Mouse (Mus musculus): ENCODE data around the gene Cs. TPM values are rescaled to one million over a fixed set of nuclear protein-coding genes. Genes with fewer than 3 reads are reported as not detected.

The Cs gene
- polyA plus RNA-seq, 1 experiment from 2014 or later: 257 TPM

DNA sequence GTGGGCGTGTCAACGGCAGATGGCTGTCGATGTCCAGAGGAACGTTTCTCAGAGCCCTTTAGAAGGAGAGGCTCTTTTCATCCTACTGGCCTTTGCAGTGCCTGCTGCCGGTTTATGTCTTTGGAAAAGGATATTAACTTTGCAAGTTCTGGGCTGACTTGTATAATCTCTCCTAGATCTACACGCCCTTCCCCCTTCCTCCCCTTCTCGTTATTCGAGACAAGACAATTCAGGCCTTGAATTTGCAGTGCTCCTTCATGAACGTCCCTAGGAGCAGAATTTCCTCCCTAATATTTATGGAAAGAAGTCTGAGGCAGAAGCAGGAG, 31.6 kb downstream of the Cs start:
- Histone ChIP-seq H3K27ac (peak overlapping the region; percentile 96), H3K4me3 (peak overlapping the region; percentile 79), H3K9me3 (no peaks in the 10 kb centered on the region), H3K4me2 (peak overlapping the region; percentile 70), H3K27me3 (replicated peaks) (no peaks in the 10 kb centered on the region), H3K36me3 (replicated peaks) (0 out of 2 replicates have a peak, but pooled peaks cover 3% of the 10 kb centered on the region), H3K9ac (peak overlapping the region; percentile 73), H3K4me1 (peaks cover 24% of the 10 kb centered on the region)
- WGBS: 2% methylated on average over 9 of the region's 9 CpGs
- ATAC-seq (replicated peaks): no peak

GRCm38 (mm10) chr10:128369599-128369998, 32.1 kb downstream of the Cs start:
- H3K4me3 ChIP-seq: peak overlapping the region; percentile 79
- no peaks in the 10 kb centered on the region for H3K27me3 ChIP-seq (replicated peaks)
- H3K9me3 ChIP-seq: no peaks in the 10 kb centered on the region
- H3K9ac ChIP-seq: peak overlapping the region; percentile 73
- peak overlapping the region; percentile 96 for H3K27ac ChIP-seq
- H3K4me1 ChIP-seq: peaks cover 24% of the 10 kb centered on the region
- ATAC-seq (replicated peaks): no peak
- 79% methylated on average over 6 of the region's 6 CpGs for WGBS
- H3K36me3 ChIP-seq (replicated peaks): no peaks in the 10 kb centered on the region
- peak overlapping the region; percentile 70 for H3K4me2 ChIP-seq

DNA sequence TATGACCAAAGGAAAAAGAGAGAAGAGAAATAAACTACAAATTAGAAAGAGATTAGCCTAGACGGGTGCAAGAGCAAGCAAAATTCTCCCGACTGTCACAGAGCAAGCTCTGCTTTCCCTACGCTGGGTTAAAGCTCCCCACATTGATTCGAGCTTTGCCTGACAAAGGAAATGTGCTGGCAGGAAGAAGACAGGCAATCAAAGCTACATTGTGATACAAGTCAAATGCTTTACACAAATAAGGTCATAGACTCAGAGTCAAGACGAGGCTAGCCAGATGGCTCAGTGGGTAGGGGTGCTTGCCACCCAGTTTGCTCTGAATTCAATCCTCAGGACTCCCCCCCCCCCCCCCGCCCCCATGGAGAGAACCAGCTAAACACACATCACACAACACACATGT, 32.5 kb downstream of the Cs start:
- 55% methylated on average over 5 of the region's 6 CpGs for WGBS
- peak overlapping the region; percentile 96; the same call in 1 of the 2 replicates for H3K27ac ChIP-seq

GRCm38 (mm10) chr10:128370601-128371000, 33.1 kb downstream of the Cs start:
- Histone ChIP-seq H3K36me3 (replicated peaks) (no peaks in the 10 kb centered on the region), H3K4me2 (no peak overlapping the region), H3K27me3 (replicated peaks) (no peaks in the 10 kb centered on the region), H3K9me3 (no peaks in the 10 kb centered on the region), H3K4me1 (peaks cover 24% of the 10 kb centered on the region), H3K9ac (no peak overlapping the region), H3K27ac (no peak overlapping the region), H3K4me3 (no peak overlapping the region)
- ATAC-seq (replicated peaks): no peak
- 75% methylated on average over 4 of the region's 4 CpGs for WGBS

More for the DNA sequence above, 32.5 kb downstream of the Cs start:
- H3K4me3 ChIP-seq: no peak overlapping the region
- no peak overlapping the region for H3K9ac ChIP-seq
- ATAC-seq (replicated peaks): no peak
- peaks cover 24% of the 10 kb centered on the region for H3K4me1 ChIP-seq
- no peaks in the 10 kb centered on the region for H3K9me3 ChIP-seq
- H3K36me3 ChIP-seq (replicated peaks): no peaks in the 10 kb centered on the region
- no peak overlapping the region for H3K4me2 ChIP-seq
- no peaks in the 10 kb centered on the region for H3K27me3 ChIP-seq (replicated peaks)

- H3K27ac ChIP-seq: no peak overlapping the region
- no peaks in the 10 kb centered on the region for H3K9me3 ChIP-seq
- 83% methylated on average over 5 of the region's 5 CpGs for WGBS
- no peaks in the 10 kb centered on the region for H3K36me3 ChIP-seq (replicated peaks)
- H3K9ac ChIP-seq: no peak overlapping the region
- H3K4me2 ChIP-seq: no peak overlapping the region
- ATAC-seq (replicated peaks): no peak
- H3K4me1 ChIP-seq: peaks cover 29% of the 10 kb centered on the region
- H3K4me3 ChIP-seq: no peak overlapping the region
- no peaks in the 10 kb centered on the region for H3K27me3 ChIP-seq (replicated peaks)
Observed at GRCm38 (mm10) chr10:128372142-128372541, 34.6 kb downstream of the Cs start.

GRCm38 (mm10) chr10:128372989-128373748, 35.6 kb downstream of the Cs start:
- Histone ChIP-seq H3K36me3 (replicated peaks) (no peaks in the 10 kb centered on the region), H3K27ac (no peak overlapping the region), H3K9ac (no peak overlapping the region), H3K27me3 (replicated peaks) (no peaks in the 10 kb centered on the region), H3K4me3 (no peak overlapping the region), H3K4me2 (no peak overlapping the region), H3K4me1 (peaks cover 22% of the 10 kb centered on the region), H3K9me3 (no peaks in the 10 kb centered on the region)
- WGBS: 85% methylated on average over 6 of the region's 6 CpGs
- no peak for ATAC-seq (replicated peaks)

GRCm38 (mm10) chr10:128374393-128374792, 36.9 kb downstream of the Cs start:
- peaks cover 3% of the 10 kb centered on the region; the same call in 1 of the 2 replicates for H3K36me3 ChIP-seq (replicated peaks)
- H3K27me3 ChIP-seq (replicated peaks): no peaks in the 10 kb centered on the region
- H3K4me3 ChIP-seq: no peak overlapping the region
- no peak overlapping the region for H3K27ac ChIP-seq
- whole genome bisulfite sequencing: 77% methylated on average over 6 of the region's 6 CpGs
- H3K9me3 ChIP-seq: no peaks in the 10 kb centered on the region
- H3K4me1 ChIP-seq: peaks cover 30% of the 10 kb centered on the region
- H3K9ac ChIP-seq: no peak overlapping the region
- H3K4me2 ChIP-seq: no peak overlapping the region
- no peak for ATAC-seq (replicated peaks)

GRCm38 (mm10) chr10:128376099-128376454, 38.5 kb downstream of the Cs start:
- Histone ChIP-seq H3K27ac (peak overlapping the region; percentile 97), H3K36me3 (replicated peaks) (peaks cover 7% of the 10 kb centered on the region), H3K27me3 (replicated peaks) (no peaks in the 10 kb centered on the region), H3K9ac (peak overlapping the region; percentile 86), H3K9me3 (no peaks in the 10 kb centered on the region), H3K4me2 (peak overlapping the region; percentile 71), H3K4me1 (peaks cover 27% of the 10 kb centered on the region), H3K4me3 (peak overlapping the region; percentile 70)
- WGBS: 43% methylated on average over 4 of the region's 4 CpGs
- no peak for ATAC-seq (replicated peaks)

- Histone ChIP-seq H3K4me1 (peaks cover 27% of the 10 kb centered on the region), H3K9ac (peak within 1 kb of the TSS; percentile 86), H3K27me3 (replicated peaks) (no peaks in the 10 kb centered on the region), H3K36me3 (replicated peaks) (peaks cover 11% of the 10 kb centered on the region), H3K27ac (peak within 1 kb of the TSS; percentile 97), H3K4me2 (peak within 1 kb of the TSS; percentile 71), H3K4me3 (peak within 1 kb of the TSS; percentile 70), H3K9me3 (no peaks in the 10 kb centered on the region)
- WGBS: under 1% methylated on average over 50 of the region's 73 CpGs
- ATAC-seq (replicated peaks): peak; percentile 89
Observed at GRCm38 (mm10) chr10:128376455-128377211, 39.1 kb downstream of the Cs start, which contains the start of gene Ankrd52. Gene Ankrd52, plus strand, starts transcription at chr10:128377115.

- Histone ChIP-seq H3K4me3 (peak overlapping the region; percentile 70), H3K9ac (peak overlapping the region; percentile 86), H3K27me3 (replicated peaks) (no peaks in the 10 kb centered on the region), H3K4me2 (peak overlapping the region; percentile 71), H3K9me3 (no peaks in the 10 kb centered on the region), H3K27ac (peak overlapping the region; percentile 97), H3K36me3 (replicated peaks) (peaks cover 19% of the 10 kb centered on the region), H3K4me1 (peaks cover 27% of the 10 kb centered on the region)
- peak; percentile 81 for ATAC-seq (replicated peaks)
- under 1% methylated on average over 44 of the region's 47 CpGs for WGBS
Observed at GRCm38 (mm10) chr10:128377222-128377939, 39.8 kb downstream of the Cs start.

DNA sequence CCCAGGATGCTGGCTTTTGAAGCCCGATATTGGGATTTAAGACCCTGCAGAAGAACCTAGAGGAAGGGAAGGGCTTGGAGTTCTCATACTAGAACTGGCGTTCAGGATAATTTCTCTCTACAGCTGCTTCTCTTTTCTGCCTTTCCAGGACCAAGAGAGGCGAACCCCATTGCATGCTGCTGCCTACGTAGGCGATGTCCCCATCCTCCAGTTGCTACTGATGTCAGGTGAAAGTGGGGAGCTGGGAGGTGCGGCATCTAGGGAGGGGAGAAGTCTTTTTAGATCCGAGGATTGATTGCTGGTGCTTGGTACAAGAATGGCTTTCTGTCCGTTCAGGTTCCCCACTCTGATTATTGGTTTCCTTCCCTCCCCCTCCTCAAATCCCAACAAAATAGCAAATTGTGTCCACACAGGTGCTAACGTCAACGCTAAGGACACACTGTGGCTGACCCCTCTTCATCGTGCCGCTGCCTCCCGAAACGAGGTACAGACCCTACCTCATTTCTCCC, 40.5 kb downstream of the Cs start:
- peak overlapping the region; percentile 97 for H3K27ac ChIP-seq
- ATAC-seq (replicated peaks): no peak; the same call in 1 of the 2 replicates
- peak overlapping the region; percentile 70 for H3K4me3 ChIP-seq
- peaks cover 27% of the 10 kb centered on the region for H3K4me1 ChIP-seq
- 52% methylated on average over 14 of the region's 14 CpGs for WGBS
- H3K9ac ChIP-seq: peak overlapping the region; percentile 86
- peak overlapping the region; percentile 71 for H3K4me2 ChIP-seq
- no peaks in the 10 kb centered on the region for H3K9me3 ChIP-seq
- H3K36me3 ChIP-seq (replicated peaks): peaks cover 25% of the 10 kb centered on the region
- H3K27me3 ChIP-seq (replicated peaks): no peaks in the 10 kb centered on the region

GRCm38 (mm10) chr10:128378462-128378861, 40.9 kb downstream of the Cs start:
- Histone ChIP-seq H3K9ac (peak overlapping the region; percentile 86), H3K4me3 (peak overlapping the region; percentile 70), H3K4me1 (peaks cover 27% of the 10 kb centered on the region), H3K4me2 (peak overlapping the region; percentile 71), H3K9me3 (no peaks in the 10 kb centered on the region), H3K27ac (peak overlapping the region; percentile 97; the same call in 1 of the 2 replicates), H3K27me3 (replicated peaks) (no peaks in the 10 kb centered on the region), H3K36me3 (replicated peaks) (peaks cover 28% of the 10 kb centered on the region)
- 44% methylated on average over 3 of the region's 3 CpGs for WGBS
- ATAC-seq (replicated peaks): no peak

All from midbrain, embryonic 15.5 days (tissue).